Mouse (Mus musculus): Measurements from ENCODE around the gene Myo1h.

The Myo1h gene

GRCm38 (mm10) chr5:114393169-114393568, 104.2 kb downstream of the Myo1h start:
- DNase-seq (ENCODE audit: low spot score) = no peak

DNA sequence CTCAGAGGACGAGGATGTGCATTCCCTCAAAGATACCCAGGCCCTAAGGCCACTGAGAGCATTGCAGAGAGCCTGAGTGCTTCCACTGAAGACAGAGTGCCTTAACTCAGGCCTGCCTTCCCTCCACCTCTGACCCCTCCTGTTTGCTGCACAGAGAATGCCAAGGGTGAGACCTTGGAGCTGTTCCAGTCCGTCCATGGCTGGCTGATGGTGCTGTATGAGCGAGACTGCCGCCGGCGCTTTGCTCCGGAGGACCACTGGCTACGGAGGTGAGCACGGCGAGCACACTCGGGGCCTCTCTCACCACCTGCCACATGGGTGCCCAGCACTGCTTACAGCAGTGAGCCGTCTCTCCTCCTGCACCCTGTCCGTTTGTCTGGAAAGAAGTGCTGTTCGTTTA, 117.6 kb downstream of the Myo1h start:
- DNase-seq (ENCODE audit: low spot score) = no peak

- DNase-seq (ENCODE audit: low spot score) = no peak
Measured at GRCm38 (mm10) chr5:114407269-114407668, 118.3 kb downstream of the Myo1h start.

DNA sequence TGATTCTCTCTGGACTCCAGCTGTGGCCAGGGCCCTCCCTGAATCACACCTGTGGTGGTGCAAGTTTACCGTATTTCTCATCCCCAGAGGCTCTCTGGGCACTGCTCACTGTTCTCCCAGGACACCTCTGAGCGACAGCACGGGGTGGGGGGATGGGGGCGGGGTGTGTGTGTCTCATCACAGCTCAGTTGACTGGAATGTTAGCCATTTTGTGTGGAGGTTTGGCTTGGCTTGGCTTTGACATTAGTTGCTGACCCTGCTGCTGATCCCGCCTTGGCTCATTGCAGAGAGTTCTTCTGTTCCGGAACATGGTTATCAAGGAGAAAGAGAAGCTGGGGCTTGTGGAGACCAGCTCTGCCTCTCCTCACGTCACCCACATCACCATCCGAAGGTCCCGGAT, 118.8 kb downstream of the Myo1h start:
- DNase-seq (ENCODE audit: low spot score) = no peak

DNA sequence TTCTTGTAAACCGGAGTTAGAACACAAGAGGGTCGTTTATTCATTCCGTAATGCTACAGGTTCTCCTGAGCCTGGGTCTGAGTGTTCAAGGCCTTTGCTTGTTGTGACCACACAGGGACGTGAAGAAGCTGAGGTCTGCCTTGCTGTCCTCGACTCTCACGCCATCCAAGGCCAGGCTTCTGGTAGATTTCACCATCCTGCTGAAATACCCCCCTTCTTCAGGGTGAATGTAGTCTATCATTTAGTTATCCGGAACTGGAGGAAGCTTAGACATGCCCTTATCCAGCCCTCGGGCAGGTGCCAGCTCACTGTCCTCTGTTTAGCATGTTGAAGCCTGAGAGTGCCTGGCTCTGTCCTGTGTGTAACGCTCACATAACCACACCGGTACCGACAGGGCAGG, 119.9 kb downstream of the Myo1h start:
- DNase-seq (ENCODE audit: low spot score) = no peak

- DNase-seq (ENCODE audit: low spot score) = no peak
Measured at GRCm38 (mm10) chr5:114410429-114410828, 121.5 kb downstream of the Myo1h start.

- peak; percentile 34 for DNase-seq (ENCODE audit: low spot score)
Measured at GRCm38 (mm10) chr5:114412361-114412998, 123.5 kb downstream of the Myo1h start.

DNA sequence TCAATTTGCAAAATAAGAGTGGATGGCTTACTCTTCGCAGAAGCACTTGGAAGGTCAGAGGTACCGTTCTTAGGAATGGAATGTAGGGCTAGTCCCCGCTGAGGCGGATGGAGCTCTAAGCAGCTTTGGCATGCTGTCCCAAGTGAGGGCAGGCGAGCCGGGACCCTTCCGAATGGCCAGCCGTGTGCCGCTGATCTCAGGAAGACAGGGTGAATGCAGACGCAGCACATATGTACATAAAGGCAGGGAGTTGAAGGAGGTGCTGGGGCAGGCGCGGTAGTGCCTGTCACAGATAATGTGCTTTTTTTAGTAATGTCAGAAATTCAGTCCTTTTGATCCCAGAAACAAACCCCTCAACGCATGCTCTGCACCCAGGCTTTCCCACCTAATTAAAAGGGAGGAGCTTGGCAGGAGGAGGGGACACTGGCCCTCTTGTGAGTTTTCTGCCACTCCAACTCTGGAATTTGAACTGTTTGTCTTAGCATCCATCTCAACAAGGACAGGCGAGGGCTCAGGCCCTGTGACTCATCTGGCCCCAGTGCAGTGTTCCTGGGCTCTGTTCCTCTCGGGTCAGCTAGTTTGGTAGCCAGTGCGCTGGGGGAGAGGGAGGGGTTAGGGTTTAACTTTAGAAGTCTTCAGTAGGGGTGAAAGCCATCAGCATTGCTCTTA, 124.2 kb downstream of the Myo1h start:
- DNase-seq (ENCODE audit: low spot score) = peak; percentile 87

All from yolk sac, embryonic 10.5 days (tissue).